Mouse (Mus musculus) left cerebral cortex, postnatal 10 days (tissue): ENCODE data around the gene Mfsd4a. TPM values are rescaled to one million over a fixed set of nuclear protein-coding genes. Genes with fewer than 3 reads are reported as not detected.

ENCODE experiments used
- DNase-seq, 2 experiments: peaks; one replicate each; pipeline ENCODE4 v3.0.0; 2021 to 2022; ENCODE audit warnings: low spot score in 2 of 2, mixed read lengths in 1 of 2; ENCODE audit errors: extremely low spot score in 1 of 2
- intact Hi-C: fragments of 180-260 bp; cut with DNase I; formaldehyde crosslinking; loops from one replicate; pipeline ENCODE4 v1.15.1; 2025
- total RNA-seq, 2 experiments: library from RNA; stranded (reverse); gene quantifications; 2 replicates each; pipeline ENCODE4 v1.2.3; 2021

The Mfsd4a gene
- 10 to 100 TPM; 65.1 to 74.0 TPM for total RNA-seq

DNA sequence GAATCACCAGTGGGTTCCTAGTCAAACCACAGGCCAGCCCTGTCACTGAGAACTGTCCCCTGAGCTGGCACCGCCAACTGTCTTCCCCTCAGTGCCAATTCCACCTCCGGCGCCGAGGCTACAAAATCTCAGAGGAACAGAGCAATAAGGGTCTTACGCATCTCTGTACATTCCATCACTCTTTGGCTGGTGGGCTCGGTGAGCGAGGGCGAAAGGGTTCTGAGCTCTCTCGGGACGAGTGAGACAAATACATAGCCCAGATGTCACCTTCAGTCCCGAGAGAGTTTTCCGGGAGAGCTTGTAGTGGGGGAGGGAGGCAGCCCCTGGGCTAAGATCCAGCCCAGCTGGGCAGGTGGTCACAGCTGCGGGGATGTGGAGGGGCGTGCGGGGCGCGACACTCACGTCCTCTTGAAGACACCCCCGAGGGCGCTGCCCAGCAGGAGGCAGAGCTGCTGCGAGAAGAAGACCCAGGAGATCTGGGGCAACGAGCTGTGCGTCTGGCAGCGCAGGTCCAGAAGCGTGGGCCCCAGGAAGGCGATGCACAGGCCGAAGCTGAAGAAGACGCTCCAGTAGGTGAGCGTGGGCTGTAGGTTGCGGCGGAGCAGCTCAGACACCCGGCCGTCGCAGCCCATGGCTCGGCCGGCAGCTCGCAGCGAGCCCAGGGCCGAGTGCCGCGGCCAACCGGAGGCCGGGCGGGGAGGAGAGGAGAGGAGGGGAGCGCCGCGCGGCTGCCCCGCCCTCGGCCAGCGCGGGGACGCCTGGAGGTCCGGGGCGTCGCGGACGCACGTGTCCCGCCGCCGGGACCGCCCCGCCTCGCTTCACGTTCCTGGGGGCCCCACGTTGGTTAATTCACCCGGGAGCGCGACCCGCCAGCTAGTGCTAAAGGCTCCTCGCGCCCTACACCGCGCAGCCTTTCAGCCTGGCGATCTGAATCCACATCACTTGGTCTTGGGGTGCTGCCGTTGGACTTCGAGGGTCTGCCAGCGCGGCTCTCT is at the start of gene Mfsd4a:
TSS of gene Mfsd4a (minus strand) at position 802 of the 995 bp plus-strand sequence.
- intact Hi-C loops: no loop called here
- peak; percentile 19 to 70 for DNase-seq

DNA sequence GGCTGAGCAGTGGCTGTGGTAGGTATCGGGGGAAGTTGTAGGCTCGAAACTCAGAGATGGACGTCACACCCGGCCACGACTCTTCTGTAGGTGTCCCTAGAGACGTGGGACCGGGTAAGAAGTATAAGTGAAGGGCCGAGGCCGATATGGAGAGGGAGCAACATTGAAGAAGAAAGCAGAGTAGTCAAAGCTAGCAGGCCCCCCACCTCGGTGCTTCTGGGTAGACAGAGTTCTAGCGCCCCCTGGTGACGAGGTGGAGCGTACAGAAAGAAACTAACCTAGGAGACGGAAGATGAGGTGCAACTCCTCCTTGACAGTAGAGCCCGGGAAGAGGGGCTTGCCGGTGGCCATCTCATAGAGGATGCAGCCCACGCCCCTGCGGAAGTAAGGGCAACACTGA is 48.7 kb upstream of the Mfsd4a start:
- intact Hi-C loops: loop anchor here (5.0 kb wide), 2 partner anchors 119 to 134 kb away; no protein-coding TSS in a partner anchor
- peak; percentile 58 to 82 for DNase-seq

DNA sequence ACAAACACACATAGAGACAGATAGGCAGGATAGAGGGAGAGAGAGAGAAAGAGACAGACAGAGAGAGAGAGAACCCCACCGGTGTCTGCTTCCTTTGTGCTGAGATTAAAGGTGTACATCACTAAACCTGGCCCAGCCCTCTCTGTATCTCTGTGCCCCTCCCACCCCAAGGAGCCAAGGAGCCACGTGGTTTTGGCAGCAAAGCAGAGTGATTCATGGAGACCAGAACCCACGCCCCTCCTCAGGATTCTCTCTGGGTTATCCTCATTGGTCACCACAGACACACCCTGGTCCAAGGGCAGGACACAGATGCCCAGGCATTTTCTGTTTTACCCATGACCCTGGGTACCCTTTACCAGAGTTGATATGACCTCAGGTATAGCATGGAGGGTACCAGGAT is 45.2 kb upstream of the Mfsd4a start:
- intact Hi-C loops: no loop called here
- no peak for DNase-seq

DNA sequence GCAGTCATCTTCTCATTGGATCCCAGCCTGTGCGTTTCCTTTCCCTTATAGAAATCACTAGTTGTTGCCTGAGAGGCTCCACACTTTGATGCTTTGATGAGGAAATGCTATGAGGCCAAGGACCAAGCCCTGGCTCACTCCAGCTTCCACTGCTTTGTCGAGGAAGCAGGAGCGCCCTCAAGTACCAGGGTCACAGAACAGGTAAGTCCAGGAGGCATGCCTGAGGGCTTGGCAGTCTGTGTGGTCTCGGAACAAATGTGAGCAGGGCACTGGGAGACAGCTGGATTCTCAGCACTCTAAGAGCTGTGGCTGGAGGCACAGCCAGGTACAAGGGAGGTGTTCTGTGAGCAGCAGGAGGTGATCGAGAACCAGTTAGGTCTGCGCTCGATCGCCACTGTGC is 44.6 kb upstream of the Mfsd4a start:
- no peak for DNase-seq
- intact Hi-C loops: no loop called here

DNA sequence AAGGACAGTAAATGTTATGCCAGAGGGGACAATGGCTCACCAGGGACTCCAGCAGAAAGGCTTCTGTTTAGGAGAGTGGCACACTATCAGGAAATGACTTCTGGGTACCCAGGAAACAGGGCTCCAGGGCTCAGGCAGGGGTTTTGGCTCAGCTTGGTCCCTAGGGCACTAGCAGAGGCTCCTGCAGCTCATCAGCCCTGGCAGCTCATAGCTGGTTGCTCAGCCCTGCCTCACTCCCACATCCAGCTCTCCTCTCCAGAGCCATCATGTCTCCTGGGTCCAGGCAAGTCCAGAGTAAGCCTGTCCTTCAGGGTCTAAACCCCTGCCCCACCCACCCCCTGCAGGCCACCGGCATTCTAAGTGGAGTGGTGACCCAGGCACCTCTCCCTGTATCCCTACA is 43.5 kb upstream of the Mfsd4a start:
- no peak for DNase-seq
- intact Hi-C loops: no loop called here

DNA sequence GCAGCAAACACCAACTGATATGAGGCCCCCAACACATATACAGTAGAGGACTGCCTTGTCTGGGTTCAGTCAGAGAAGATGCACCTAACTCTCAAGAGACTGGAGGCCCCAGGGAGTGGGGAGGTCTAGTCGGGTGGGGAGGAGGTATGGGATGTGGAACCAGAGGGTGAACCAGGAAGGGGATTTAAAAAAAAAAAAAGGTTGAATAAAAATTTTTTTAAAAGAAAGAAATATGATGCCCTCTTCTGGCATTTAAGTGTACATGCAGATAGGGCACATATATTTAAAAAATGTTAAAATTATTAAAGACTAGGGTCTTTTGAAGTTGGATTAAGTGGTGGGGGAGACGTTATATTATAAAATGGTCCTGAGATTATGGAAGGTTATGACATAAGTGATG is 41.5 kb upstream of the Mfsd4a start:
- no peak for DNase-seq
- intact Hi-C loops: loop anchor here (5.0 kb wide), 2 partner anchors 62 to 122 kb away; no protein-coding TSS in a partner anchor

DNA sequence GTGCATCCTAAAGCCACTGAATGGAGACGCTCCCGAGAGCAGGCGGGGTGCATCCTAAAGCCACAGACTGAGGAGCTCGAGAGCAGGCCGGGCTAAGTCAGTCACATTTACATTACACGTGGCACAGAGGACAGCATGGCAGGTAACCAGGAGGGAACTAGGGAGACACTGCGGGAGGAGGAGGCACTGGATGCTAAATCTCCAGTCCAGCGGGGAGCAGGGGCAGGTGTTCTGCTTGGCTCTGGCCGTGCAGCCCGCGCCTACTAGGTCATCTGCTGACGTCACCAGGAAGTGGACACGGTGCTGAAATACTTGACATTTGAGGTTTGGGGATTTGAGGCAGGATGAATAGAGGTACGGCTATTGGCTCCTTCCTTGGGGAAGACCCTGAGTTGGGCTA is 36.5 kb upstream of the Mfsd4a start:
- DNase-seq: no peak
- intact Hi-C loops: no loop called here

DNA sequence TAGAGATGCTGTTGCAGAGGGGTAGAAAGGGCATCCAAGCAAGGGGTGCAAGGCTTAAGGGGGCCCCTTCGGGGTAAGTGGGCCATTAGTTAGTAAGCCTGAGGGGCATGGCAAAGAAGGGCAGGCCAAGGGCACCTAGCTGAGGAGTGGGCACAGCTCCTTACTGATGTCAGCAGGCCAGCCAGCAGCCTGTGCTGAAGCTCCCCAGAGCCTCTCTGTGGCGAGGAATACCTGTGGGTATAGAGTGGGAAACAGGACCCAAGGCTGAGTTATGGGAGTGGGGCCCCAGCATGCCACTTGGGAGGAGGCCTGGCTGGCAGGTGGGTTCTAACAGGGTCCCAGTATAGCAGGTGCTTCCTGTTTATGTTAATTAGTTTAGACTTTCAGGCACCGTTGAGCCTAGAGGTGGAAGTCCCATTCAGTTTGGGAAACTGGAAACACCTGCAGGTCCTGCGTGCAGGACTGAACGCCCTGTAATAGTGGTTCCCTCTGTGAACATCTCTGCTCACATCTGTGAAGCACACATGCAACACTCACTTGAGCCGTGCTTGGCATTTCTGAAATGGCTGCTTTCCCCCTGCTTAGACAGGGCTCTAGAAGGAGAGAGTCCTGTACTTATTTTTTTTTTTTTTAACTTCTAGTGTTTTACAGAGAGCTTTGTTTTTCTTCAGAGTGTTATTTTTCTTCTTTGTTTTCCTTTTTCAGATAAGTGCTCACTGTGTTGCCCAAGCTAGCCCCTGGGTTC is 34.3 kb upstream of the Mfsd4a start:
- no peak for DNase-seq
- intact Hi-C loops: no loop called here

DNA sequence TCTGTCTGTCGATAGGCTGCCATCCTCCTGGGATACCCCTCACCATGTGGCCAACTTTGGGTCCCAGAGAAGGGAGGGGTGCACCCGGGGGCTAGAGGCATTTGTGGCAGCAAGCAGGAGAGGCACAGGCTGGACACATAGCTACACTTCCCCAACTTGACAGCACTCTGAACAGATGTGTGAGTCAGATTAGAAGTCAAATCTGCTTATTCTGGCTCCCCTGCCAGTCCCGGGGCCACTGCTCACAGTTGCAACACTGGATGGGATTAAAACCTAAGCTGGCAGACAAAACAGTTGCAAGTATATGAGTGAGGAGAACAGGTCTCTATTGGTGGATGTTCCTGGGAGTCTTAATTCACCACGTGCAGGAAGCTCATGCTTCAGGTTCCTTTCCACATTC is 31.9 kb upstream of the Mfsd4a start:
- intact Hi-C loops: no loop called here

DNA sequence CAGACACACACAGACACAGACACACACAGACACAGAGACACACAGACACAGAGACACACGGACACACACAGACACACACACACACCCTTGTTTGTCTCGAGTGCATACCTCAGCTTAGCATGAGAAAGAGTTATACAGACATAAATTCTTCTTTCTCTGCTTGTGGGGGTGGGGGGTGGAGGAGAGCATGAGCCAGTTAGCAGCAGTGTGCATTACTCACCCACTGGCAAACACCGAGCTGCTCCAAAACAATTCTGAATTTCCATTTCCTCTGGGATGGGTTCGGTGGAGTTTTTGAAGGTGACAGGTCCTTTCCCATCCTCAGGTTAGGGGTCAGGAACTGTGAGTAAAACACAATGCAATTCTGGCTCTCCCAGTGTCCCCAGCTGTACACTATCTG is 31.2 kb upstream of the Mfsd4a start:
- intact Hi-C loops: no loop called here
- no peak for DNase-seq

More for the DNA sequence above, 31.9 kb upstream of the Mfsd4a start:
- DNase-seq: no peak

DNA sequence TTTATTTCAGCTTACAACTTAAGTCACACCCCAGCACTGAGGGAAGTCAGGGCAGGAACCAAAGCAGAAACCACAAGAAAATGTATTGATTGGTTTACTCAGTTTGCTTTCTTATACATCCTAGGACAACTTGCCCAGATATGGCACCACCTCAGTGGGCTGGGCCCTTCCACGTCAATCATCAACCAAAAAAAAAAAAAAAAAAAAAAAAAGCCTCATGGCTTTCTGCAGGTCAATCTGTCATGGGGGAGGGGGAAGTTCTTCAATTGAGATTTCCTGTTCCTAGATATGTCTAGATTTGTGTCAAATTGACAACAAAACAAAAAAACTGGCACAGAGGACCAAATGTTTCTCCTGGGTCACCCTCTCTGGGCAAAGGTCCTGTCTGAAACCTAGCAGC is 30.2 kb upstream of the Mfsd4a start:
- intact Hi-C loops: no loop called here
- DNase-seq: no peak

DNA sequence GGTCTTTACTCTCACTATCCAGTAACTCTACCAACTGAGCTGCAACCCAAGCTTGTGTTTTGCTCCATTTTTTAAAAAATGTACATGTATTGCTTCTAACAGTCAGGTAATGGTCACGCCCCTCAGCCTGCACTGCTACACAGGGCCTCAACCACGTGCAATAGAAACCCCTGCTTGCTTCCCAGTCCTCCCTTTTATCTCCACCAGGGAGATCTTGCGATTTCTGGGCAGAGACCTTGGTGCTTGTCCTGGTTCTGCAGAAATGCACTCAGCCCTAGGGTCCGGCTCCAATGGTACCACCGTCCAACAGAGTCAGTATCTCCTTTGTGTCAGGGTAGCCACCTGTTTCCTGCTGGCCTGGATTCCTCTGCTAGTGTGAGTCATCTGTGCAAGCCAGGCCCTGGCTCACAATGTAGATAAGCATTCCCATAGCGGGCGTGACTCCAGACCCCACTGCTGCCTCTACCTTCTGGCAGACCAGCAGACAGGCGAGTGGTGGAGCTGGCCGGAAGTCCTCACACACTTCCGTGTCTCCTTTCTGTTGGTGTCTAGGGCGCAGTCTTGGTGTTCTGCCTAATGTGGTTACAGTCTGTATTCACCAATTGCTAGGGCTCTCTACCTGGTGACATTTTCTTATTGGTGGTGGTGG is 27.6 kb upstream of the Mfsd4a start:
- no peak for DNase-seq
- intact Hi-C loops: no loop called here

DNA sequence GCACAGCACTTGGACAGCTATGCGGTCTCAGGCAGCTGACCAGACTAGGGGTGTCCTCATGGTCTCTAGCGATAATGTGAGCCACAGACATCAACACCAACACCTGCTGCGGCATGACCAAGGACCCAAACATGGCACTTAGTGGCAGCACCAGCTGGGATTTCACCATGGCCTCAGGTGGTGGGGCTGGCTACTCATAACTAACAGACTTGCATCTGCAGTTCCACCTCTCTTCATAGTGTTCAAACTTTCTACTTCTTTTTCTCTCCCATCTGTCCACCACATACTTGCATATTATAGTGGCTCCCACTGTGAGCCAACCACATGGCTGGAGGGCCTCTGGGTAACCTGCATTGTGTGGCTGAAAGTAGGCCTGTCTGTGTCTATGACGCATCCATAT is 25.4 kb upstream of the Mfsd4a start:
- no peak for DNase-seq
- intact Hi-C loops: no loop called here

DNA sequence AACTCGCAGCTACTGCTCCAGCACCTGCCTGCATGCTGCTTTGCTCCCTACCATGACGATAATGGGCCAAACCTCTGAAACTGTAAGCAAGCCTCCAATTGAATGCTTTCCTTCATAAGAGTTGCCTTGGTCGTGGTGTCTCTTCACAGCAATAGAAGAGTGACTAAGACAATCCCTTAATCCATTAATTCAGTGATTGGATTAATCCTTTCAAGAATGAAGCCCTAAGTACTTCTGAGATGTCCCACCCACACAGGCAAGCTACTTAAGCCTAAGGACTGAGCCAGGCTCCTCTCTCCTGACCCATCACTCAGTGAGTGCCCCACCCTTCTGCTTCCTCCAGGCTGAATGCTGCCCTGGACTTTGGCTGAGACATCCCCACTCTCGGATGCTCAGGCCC is 22.4 kb upstream of the Mfsd4a start:
- intact Hi-C loops: no loop called here
- no peak for DNase-seq

DNA sequence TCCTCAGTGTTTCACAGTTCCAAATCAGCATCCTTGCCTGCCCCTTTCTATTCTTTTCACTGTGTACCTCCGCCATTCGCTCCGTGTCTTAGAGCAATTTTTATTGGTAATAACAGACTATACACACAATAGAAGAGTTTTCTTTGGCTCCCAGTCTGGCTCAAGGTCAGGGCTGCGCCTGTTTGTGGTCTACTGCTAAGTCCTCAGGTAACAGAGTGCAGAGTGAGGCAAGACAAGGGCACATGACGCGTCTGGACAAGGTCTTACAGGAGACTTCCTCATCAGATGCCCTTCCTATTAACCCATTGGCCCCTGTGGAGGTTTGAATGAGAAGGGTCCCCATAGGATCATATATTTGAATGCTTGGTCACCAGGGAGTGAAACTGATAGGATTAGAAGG is 21.9 kb upstream of the Mfsd4a start:
- intact Hi-C loops: no loop called here
- no peak for DNase-seq

DNA sequence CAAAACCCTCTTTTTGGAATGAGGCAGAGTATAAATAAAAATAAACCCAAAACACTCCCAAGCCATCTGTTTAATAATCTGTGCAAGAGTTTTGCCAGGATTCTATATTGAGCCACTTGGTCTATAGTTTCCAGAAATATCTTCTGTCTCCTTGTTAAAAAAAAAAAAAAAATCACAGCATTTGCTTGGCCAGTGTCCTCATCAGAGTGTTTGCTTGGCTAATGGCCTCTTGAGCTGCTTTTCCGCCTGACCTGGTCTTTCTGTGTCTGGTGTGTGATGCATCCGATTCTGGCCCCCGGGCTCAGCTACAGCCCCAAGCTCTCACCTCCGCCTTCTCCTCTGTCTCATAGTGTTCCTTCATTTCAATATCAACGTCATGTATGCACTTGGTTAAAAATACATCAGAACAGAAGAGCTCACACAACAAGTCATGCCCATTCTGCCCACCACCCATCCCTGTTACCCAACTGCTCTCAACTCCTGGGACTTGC is 20.4 kb upstream of the Mfsd4a start:
- intact Hi-C loops: no loop called here
- peak in 1 of 2 experiments; percentile 46 for DNase-seq

DNA sequence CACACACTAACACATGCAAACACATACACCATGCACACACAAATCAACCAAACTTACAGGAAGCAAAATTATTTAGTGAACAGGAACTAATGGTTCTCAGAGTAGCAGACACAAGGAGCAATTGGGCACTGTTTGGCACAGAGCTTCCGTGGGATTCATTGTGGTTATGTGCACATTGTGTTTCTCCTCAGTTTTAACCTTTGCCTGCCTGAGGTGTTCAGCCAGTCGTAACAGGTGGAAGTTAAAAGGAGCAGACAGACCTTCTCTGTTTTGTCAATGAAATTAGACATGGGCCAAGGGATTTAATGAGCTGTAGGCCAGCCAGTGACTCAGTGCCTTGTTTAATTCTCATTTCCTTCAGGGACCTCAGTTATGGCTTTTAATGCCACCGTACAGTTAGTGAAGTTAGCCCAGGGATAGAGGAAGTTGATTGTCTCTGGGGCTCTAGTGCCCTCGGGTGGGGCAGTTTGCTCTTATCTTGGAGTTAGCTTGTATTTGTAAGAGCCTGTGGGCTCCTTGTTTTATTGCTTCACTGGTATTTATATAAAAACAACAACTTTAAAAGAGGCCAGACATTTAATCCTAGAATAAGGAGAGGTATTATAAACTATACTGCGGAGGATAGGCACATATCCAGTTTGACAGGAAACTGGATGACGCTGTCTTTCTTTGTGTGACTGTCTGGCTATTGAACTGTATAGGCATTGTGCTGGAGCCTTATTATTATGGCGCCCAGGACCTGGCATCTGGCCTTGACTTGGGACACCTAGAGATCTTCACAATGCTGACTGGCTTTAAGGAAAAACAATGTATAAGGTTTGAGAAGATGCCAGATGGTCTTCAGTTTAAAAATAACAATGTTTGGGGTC is 17.6 kb upstream of the Mfsd4a start:
- intact Hi-C loops: no loop called here
- DNase-seq: no peak

DNA sequence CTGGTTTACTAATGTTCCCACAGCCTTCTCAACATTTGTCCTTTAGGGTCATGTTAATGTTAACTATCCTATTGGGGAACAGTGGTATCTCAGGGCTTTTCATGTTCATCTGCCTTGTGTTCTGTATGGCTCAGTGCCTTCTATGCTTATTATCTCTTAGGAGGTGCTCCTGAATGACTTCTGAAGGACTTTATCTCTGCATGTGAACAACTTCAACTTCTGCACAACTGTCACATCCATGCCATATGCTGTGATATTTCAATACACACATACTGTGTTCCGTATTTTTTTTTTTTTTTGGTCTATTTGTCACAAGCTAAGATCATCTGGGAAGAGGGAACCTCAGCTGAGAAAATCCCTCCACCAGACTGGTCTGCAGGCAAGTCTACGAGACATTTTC is 10.6 kb upstream of the Mfsd4a start:
- no peak for DNase-seq
- intact Hi-C loops: no loop called here
